ENCODE assay signal across 8 mouse cellular contexts in genomic region chr9:123528926-123529295, GRCm38 (mm10). TPM values are rescaled to one million over a fixed set of nuclear protein-coding genes. Genes with fewer than 3 reads are reported as not detected.
DNase-seq lines count a peak whose midpoint lies in the region; ATAC-seq lines count a peak whose summit lies in the region.

No protein-coding gene starts in this region.

- WGBS in forebrain, embryonic 14.5 days = 1% methylated on average over 17 of the region's 17 CpGs
- 2% methylated on average over 17 of the region's 17 CpGs for WGBS in limb, embryonic 11.5 days

- peak overlapping the region; percentile 78 for H3K27ac ChIP-seq in brown adipose tissue, adult 24 weeks (replicated peaks; ENCODE audit: low read depth, low read length)
- H3K27ac ChIP-seq in forebrain, embryonic 14.5 days (ENCODE audit: low read depth, low read length) = peak overlapping the region; percentile 87
- H3K27ac ChIP-seq in limb, embryonic 11.5 days (replicated peaks; ENCODE audit: low read depth, low read length) = peak overlapping the region; percentile 59; the same call in 1 of the 2 replicates

- ATAC-seq in forebrain, embryonic 14.5 days = peak; percentile 28
- peak; percentile 22 for ATAC-seq in inflammation-experienced regulatory T-cells, adult 6 months
- ATAC-seq in limb, embryonic 11.5 days (ENCODE audit: insufficient number of reproducible peaks, low FRiP score, low TSS enrichment, low read depth) = 0 out of 2 replicates have a peak, but pooled peaks have one; percentile 18
- peak; percentile 47 for ATAC-seq in megakaryocyte-erythroid progenitor cell, adult 5-6 weeks (replicated peaks; ENCODE audit: low FRiP score, low TSS enrichment, poor library complexity, severe bottlenecking)

- H3K4me2 ChIP-seq in forebrain, embryonic 14.5 days (ENCODE audit: low read length) = peak overlapping the region; percentile 67
- peak overlapping the region; percentile 68 for H3K4me2 ChIP-seq in limb, embryonic 11.5 days (ENCODE audit: low read depth, severe bottlenecking)

- H3K9ac ChIP-seq in forebrain, embryonic 14.5 days (ENCODE audit: low read length) = peak overlapping the region; percentile 64
- H3K9ac ChIP-seq in limb, embryonic 11.5 days (ENCODE audit: low read length) = peak overlapping the region; percentile 64

- H3K27me3 ChIP-seq in forebrain, embryonic 14.5 days (replicated peaks; ENCODE audit: control insufficient read depth, insufficient read depth, low read length) = no peaks in the 10 kb centered on the region
- no peaks in the 10 kb centered on the region for H3K27me3 ChIP-seq in limb, embryonic 11.5 days (ENCODE audit: control insufficient read depth, insufficient read depth, low read length)

- no peaks in the 10 kb centered on the region for H3K9me3 ChIP-seq in forebrain, embryonic 14.5 days (replicated peaks; ENCODE audit: control insufficient read depth, low read length)
- no peaks in the 10 kb centered on the region for H3K9me3 ChIP-seq in limb, embryonic 11.5 days (ENCODE audit: control insufficient read depth, low read length)

- peaks cover 5% of the 10 kb centered on the region for H3K4me1 ChIP-seq in brown adipose tissue, adult 24 weeks (ENCODE audit: control insufficient read depth, insufficient read depth, insufficient read length, low read length)
- H3K4me1 ChIP-seq in forebrain, embryonic 14.5 days (ENCODE audit: control insufficient read depth, insufficient read depth, low read length) = peaks cover 15% of the 10 kb centered on the region
- H3K4me1 ChIP-seq in limb, embryonic 11.5 days (ENCODE audit: control insufficient read depth, insufficient read depth, low read length) = peaks cover 8% of the 10 kb centered on the region

- peak; percentile 17 for DNase-seq in gastrocnemius, postnatal 10 days
- no peak for DNase-seq in gastrocnemius, adult 18-20 months (ENCODE audit: low spot score)
- DNase-seq in forebrain, embryonic 14.5 days (ENCODE audit: low spot score) = peak; percentile 65
- peak; percentile 66 for DNase-seq in limb, embryonic 11.5 days (ENCODE audit: low spot score)
- DNase-seq in spleen, postnatal 10 days (ENCODE audit: low spot score in 2 of 2) = peak; percentile 61 to 66

- no peaks in the 10 kb centered on the region for H3K36me3 ChIP-seq in forebrain, embryonic 14.5 days (ENCODE audit: control insufficient read depth, insufficient read depth, low read length)
- no peaks in the 10 kb centered on the region for H3K36me3 ChIP-seq in limb, embryonic 11.5 days (ENCODE audit: control insufficient read depth, insufficient read depth, low read length)

- peak overlapping the region; percentile 66 for H3K4me3 ChIP-seq in brown adipose tissue, adult 24 weeks (ENCODE audit: insufficient read depth, low read depth, low read length)
- peak overlapping the region; percentile 96 for H3K4me3 ChIP-seq in forebrain, embryonic 14.5 days (ENCODE audit: low read depth, low read length)
- peak overlapping the region; percentile 83 for H3K4me3 ChIP-seq in limb, embryonic 11.5 days (ENCODE audit: low read depth, low read length)

RNA-seq across cellular contexts. Expression of gene Sacm1l, which starts 0.6 kb away (rescaled TPM):
- 10 to 100 TPM; 21.7 to 24.0 TPM for total RNA-seq in gastrocnemius, postnatal 10 days (2021)
- total RNA-seq in gastrocnemius, adult 18-20 months (2021) = 10 to 100 TPM; 18.2 to 22.7 TPM
- 67.2 and 80.7 TPM in 2 replicates for polyA plus RNA-seq in brown adipose tissue, adult 24 weeks (2012; ENCODE audit: insufficient read depth, insufficient read length, missing spikeins)
- 46.3 and 56.2 TPM in 2 replicates for polyA plus RNA-seq in forebrain, embryonic 14.5 days (2014; fragmentation: Nextera tagmentation; extraction: Ambion mirVana)
- polyA plus RNA-seq in inflammation-experienced regulatory T-cells, adult 6 months (2017; shearing (Covaris generic)) = 10 to 100 TPM; 40.9 to 64.1 (median 49.7) TPM
- polyA plus RNA-seq in limb, embryonic 11.5 days (2014; fragmentation: Nextera tagmentation; extraction: Ambion mirVana) = 48.9 and 51.1 TPM in 2 replicates
- total RNA-seq in megakaryocyte-erythroid progenitor cell, adult 5-6 weeks (2014; fragmentation: Nextera tagmentation) = 26.5 and 27.6 TPM in 2 replicates
- 60.5 and 70.7 TPM in 2 replicates for total RNA-seq in megakaryocyte-erythroid progenitor cell, adult 5-6 weeks (2017)

RNA-seq across cellular contexts. Expression of gene Limd1, which starts 50.4 kb away (rescaled TPM):
- 10 to 100 TPM; 34.7 to 35.3 TPM for total RNA-seq in gastrocnemius, postnatal 10 days (2021)
- total RNA-seq in gastrocnemius, adult 18-20 months (2021) = 10 to 100 TPM; 31.3 to 37.1 TPM
- 14.0 and 22.4 TPM in 2 replicates for polyA plus RNA-seq in brown adipose tissue, adult 24 weeks (2012; ENCODE audit: insufficient read depth, insufficient read length, missing spikeins)
- 23.1 and 23.5 TPM in 2 replicates for polyA plus RNA-seq in forebrain, embryonic 14.5 days (2014; fragmentation: Nextera tagmentation; extraction: Ambion mirVana)
- polyA plus RNA-seq in inflammation-experienced regulatory T-cells, adult 6 months (2017; shearing (Covaris generic)) = 10 to 100 TPM; 31.9 to 41.2 (median 36.2) TPM
- 51.1 and 54.0 TPM in 2 replicates for polyA plus RNA-seq in limb, embryonic 11.5 days (2014; fragmentation: Nextera tagmentation; extraction: Ambion mirVana)
- total RNA-seq in megakaryocyte-erythroid progenitor cell, adult 5-6 weeks (2014; fragmentation: Nextera tagmentation) = 40.2 and 42.1 TPM in 2 replicates
- 24.7 and 26.4 TPM in 2 replicates for total RNA-seq in megakaryocyte-erythroid progenitor cell, adult 5-6 weeks (2017)
